8 mouse cellular contexts compared by ENCODE assay signal in genomic region chr10:42631754-42632452, GRCm38 (mm10). TPM values are rescaled to one million over a fixed set of nuclear protein-coding genes. Genes with fewer than 3 reads are reported as not detected.
DNase-seq lines count a peak whose midpoint lies in the region; ATAC-seq and TF ChIP-seq lines count a peak whose summit lies in the region.
"Had no signal": no experiment of that assay in that cellular context is flagged by ENCODE, and none has a peak within 500 bp of the region (broad histone marks: within the 10 kb centered on the region; RNA-seq: fewer than 3 reads in every experiment).

No protein-coding gene starts in this region.

- WGBS in lung, postnatal 0 days, result under 1% methylated on average over 42 of the region's 42 CpGs
- under 1% methylated on average over 42 of the region's 42 CpGs for WGBS in forebrain, embryonic 14.5 days
- WGBS in limb, embryonic 12.5 days, result 1% methylated on average over 42 of the region's 42 CpGs
- 1% methylated on average over 42 of the region's 42 CpGs for WGBS in stomach, embryonic 14.5 days

- TF ChIP-seq EP300 in lung, postnatal 0 days (IDR thresholded peaks at IDR 0.05), result no peak

- H3K27ac ChIP-seq in lung, postnatal 0 days (ENCODE audit: low read length), result no peak overlapping the region
- H3K27ac ChIP-seq in forebrain, embryonic 14.5 days (ENCODE audit: low read depth, low read length), result peak overlapping the region; percentile 90
- no peak overlapping the region for H3K27ac ChIP-seq in limb, embryonic 12.5 days
- no peak overlapping the region for H3K27ac ChIP-seq in stomach, embryonic 14.5 days (ENCODE audit: low read length)

- no peak for TF ChIP-seq CTCF in lung, postnatal 0 days (IDR thresholded peaks at IDR 0.05)

- H3K9ac ChIP-seq in lung, postnatal 0 days (replicated peaks; ENCODE audit: low read depth), result no peak overlapping the region
- H3K9ac ChIP-seq in forebrain, embryonic 14.5 days (ENCODE audit: low read length), result peak overlapping the region; percentile 59
- no peak overlapping the region for H3K9ac ChIP-seq in limb, embryonic 12.5 days (replicated peaks)
- H3K9ac ChIP-seq in stomach, embryonic 14.5 days (replicated peaks; ENCODE audit: low read depth, low read length), result no peak overlapping the region

- peaks cover 61% of the 10 kb centered on the region for H3K27me3 ChIP-seq in lung, postnatal 0 days (replicated peaks; ENCODE audit: insufficient read depth, low read length)
- peaks cover 3% of the 10 kb centered on the region; the same call in 1 of the 2 replicates for H3K27me3 ChIP-seq in forebrain, embryonic 14.5 days (replicated peaks; ENCODE audit: control insufficient read depth, insufficient read depth, low read length)
- peaks cover 100% of the 10 kb centered on the region for H3K27me3 ChIP-seq in limb, embryonic 12.5 days
- H3K27me3 ChIP-seq in stomach, embryonic 14.5 days (ENCODE audit: control insufficient read depth, insufficient read depth, low read length), result peaks cover 81% of the 10 kb centered on the region

- H3K4me1 ChIP-seq in lung, postnatal 0 days (ENCODE audit: insufficient read depth, low read depth, low read length), result peaks cover 12% of the 10 kb centered on the region; the same call in 1 of the 2 replicates
- peaks cover 55% of the 10 kb centered on the region for H3K4me1 ChIP-seq in forebrain, embryonic 14.5 days (ENCODE audit: control insufficient read depth, insufficient read depth, low read length)
- peaks cover 28% of the 10 kb centered on the region for H3K4me1 ChIP-seq in limb, embryonic 12.5 days (replicated peaks)
- H3K4me1 ChIP-seq in stomach, embryonic 14.5 days (ENCODE audit: control insufficient read depth, insufficient read depth, low read length), result peaks cover 8% of the 10 kb centered on the region; the same call in 1 of the 2 replicates

- no peak for ATAC-seq in lung, postnatal 0 days
- peak; percentile 18; the same call in 1 of the 2 replicates for ATAC-seq in forebrain, embryonic 14.5 days
- ATAC-seq in limb, embryonic 12.5 days (ENCODE audit: insufficient number of reproducible peaks, insufficient read depth, low FRiP score, low TSS enrichment, low read depth), result no peak
- no peak for ATAC-seq in stomach, embryonic 14.5 days (ENCODE audit: insufficient number of reproducible peaks, insufficient read depth, low FRiP score, low read depth)

- intact Hi-C loops in left cerebral cortex, postnatal 4 days (cut with DNase I), result loop anchor here (5.0 kb wide), 2 partner anchors 50 to 310 kb away; partner anchors contain the start of genes Nr2e1 and Ostm1

- peak overlapping the region; percentile 57 for H3K4me3 ChIP-seq in lung, postnatal 0 days (ENCODE audit: low read depth, low read length)
- H3K4me3 ChIP-seq in forebrain, embryonic 14.5 days (ENCODE audit: low read depth, low read length), result peak overlapping the region; percentile 28
- peak overlapping the region; percentile 19; the same call in 1 of the 2 replicates for H3K4me3 ChIP-seq in limb, embryonic 12.5 days (replicated peaks)
- H3K4me3 ChIP-seq in stomach, embryonic 14.5 days (ENCODE audit: low read depth, low read length), result peak overlapping the region; percentile 1; the same call in 1 of the 2 replicates

- no peaks in the 10 kb centered on the region for H3K36me3 ChIP-seq in lung, postnatal 0 days (ENCODE audit: insufficient read depth, low read length)
- H3K36me3 ChIP-seq in forebrain, embryonic 14.5 days (ENCODE audit: control insufficient read depth, insufficient read depth, low read length), result no peaks in the 10 kb centered on the region
- H3K36me3 ChIP-seq in limb, embryonic 12.5 days, result no peaks in the 10 kb centered on the region
- no peaks in the 10 kb centered on the region for H3K36me3 ChIP-seq in stomach, embryonic 14.5 days (ENCODE audit: control insufficient read depth, insufficient read depth, low read length)

- DNase-seq in lung, postnatal 0 days (ENCODE audit: low spot score), result no peak
- no peak for DNase-seq in lung, postnatal 36 days
- DNase-seq in forebrain, embryonic 14.5 days (ENCODE audit: low spot score), result peak; percentile 44
- DNase-seq in left cerebral cortex, postnatal 4 days, result no peak
- DNase-seq in gastrocnemius, adult 8-10 months (ENCODE audit: low spot score in 2 of 2), result no peak
- DNase-seq: layer of hippocampus, postnatal 36 days had no signal

- no peaks in the 10 kb centered on the region for H3K9me3 ChIP-seq in lung, postnatal 0 days (ENCODE audit: low read length)
- H3K9me3 ChIP-seq in forebrain, embryonic 14.5 days (replicated peaks; ENCODE audit: control insufficient read depth, low read length), result no peaks in the 10 kb centered on the region
- H3K9me3 ChIP-seq in limb, embryonic 12.5 days, result no peaks in the 10 kb centered on the region
- no peaks in the 10 kb centered on the region for H3K9me3 ChIP-seq in stomach, embryonic 14.5 days (ENCODE audit: control insufficient read depth, low read depth, low read length)

- peak overlapping the region; percentile 68 for H3K4me2 ChIP-seq in lung, postnatal 0 days (replicated peaks; ENCODE audit: low read depth, low read length)
- H3K4me2 ChIP-seq in forebrain, embryonic 14.5 days (ENCODE audit: low read length), result peak overlapping the region; percentile 69
- H3K4me2 ChIP-seq in limb, embryonic 12.5 days, result peak overlapping the region; percentile 28
- H3K4me2 ChIP-seq in stomach, embryonic 14.5 days (replicated peaks; ENCODE audit: low read depth, low read length), result no peak overlapping the region

RNA-seq across cellular contexts. Expression of gene Ostm1, which starts 48.3 kb away (rescaled TPM):
- polyA plus RNA-seq in lung, postnatal 0 days (2015; fragmentation: Nextera tagmentation; extraction: Ambion mirVana), result 23.0 and 23.9 TPM in 2 replicates
- polyA plus RNA-seq in forebrain, embryonic 14.5 days (2014; fragmentation: Nextera tagmentation; extraction: Ambion mirVana), result 54.2 and 54.9 TPM in 2 replicates
- 9.0 and 9.1 TPM in 2 replicates for polyA plus RNA-seq in limb, embryonic 12.5 days (2016; fragmentation: Nextera tagmentation; extraction: Ambion mirVana)
- polyA plus RNA-seq in stomach, embryonic 14.5 days (2014; fragmentation: Nextera tagmentation; extraction: Ambion mirVana), result 11.9 and 12.5 TPM in 2 replicates
- 10 to 100 TPM; 32.0 to 34.1 TPM for total RNA-seq in left cerebral cortex, postnatal 4 days (2021)
- total RNA-seq in gastrocnemius, adult 8-10 months (2022), result 10 to 100 TPM; 18.6 to 21.5 (median 20.9) TPM

RNA-seq across cellular contexts. Expression of gene Nr2e1, which starts 48.5 kb away (rescaled TPM):
- polyA plus RNA-seq in lung, postnatal 0 days (2015; fragmentation: Nextera tagmentation; extraction: Ambion mirVana), result not detected in 2 replicates
- polyA plus RNA-seq in forebrain, embryonic 14.5 days (2014; fragmentation: Nextera tagmentation; extraction: Ambion mirVana), result 33.2 and 39.4 TPM in 2 replicates
- polyA plus RNA-seq in limb, embryonic 12.5 days (2016; fragmentation: Nextera tagmentation; extraction: Ambion mirVana), result not detected in 2 replicates
- not detected in 2 replicates for polyA plus RNA-seq in stomach, embryonic 14.5 days (2014; fragmentation: Nextera tagmentation; extraction: Ambion mirVana)
- 10 to 100 TPM; 11.1 to 13.1 TPM for total RNA-seq in left cerebral cortex, postnatal 4 days (2021)
- total RNA-seq in gastrocnemius, adult 8-10 months (2022), result not detected

Comparison
In these comparisons a context has a peak if more than half of its experiments do, and no peak if none do; other contexts are left out.
1. H3K4me3 ChIP-seq: peak in every context shown above with its lines; median percentile 57 in lung, postnatal 0 days; 28 in forebrain, embryonic 14.5 days; 19 in limb, embryonic 12.5 days; 1 in stomach, embryonic 14.5 days.
2. RNA of gene Nr2e1, which starts 48.5 kb away (polyA plus RNA-seq): 33.2 to 39.4 TPM in forebrain, embryonic 14.5 days; not detected in lung, postnatal 0 days, not detected in limb, embryonic 12.5 days and not detected in stomach, embryonic 14.5 days; every median in the first group is over 10 times any median in the second.